Mouse (Mus musculus) T-helper 1 cell (primary cell): ENCODE measurements around the gene Ston2.

Experiments used
- in situ Hi-C: fragments of 300-600 bp; cut with MboI, MseI; formaldehyde crosslinking; loops from one replicate; pipeline ENCODE4 v1.15.1; 2025; ENCODE audit warnings: high pct_unique_total_duplicates

Gene Ston2

DNA sequence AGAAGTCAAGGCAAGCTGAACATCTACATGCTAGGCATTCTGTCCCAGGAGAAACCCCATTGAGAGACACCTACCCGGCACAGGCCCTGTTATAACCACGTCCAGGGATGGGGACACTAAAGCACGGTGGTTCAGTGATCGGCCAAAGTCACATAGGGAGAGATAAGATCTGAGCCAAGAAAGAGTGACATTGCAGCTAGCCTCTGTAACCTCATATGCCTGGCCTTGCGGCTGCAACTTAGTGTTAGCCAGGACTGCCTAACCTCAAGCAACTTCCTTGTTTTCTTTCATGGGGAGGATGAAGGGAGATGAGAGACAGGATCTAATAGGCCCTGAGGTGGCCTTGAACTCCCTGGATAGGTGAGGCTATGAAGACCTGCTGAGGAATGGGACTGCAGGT lies 122.8 kb downstream of the Ston2 start:
- in situ Hi-C loops = no loop called here

DNA sequence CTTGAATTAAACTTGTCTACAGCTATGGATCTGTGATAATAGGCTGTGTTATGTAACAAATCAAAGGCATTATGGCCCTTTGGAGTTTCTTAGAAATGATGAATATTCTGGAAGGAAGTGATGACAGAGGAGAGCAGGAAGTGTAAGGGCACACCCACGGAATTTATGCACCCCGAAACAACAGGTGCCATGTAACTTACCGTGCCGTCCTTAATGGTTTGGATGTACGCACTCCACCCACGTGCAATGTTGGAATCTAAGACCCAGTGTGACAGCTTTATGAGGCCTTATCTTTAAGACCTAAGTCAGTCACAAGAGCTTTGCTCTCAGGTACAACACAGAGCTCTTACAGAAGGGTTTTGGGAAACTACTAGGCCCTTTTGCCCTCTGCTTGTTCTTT lies 124.9 kb downstream of the Ston2 start:
- in situ Hi-C loops = no loop called here

DNA sequence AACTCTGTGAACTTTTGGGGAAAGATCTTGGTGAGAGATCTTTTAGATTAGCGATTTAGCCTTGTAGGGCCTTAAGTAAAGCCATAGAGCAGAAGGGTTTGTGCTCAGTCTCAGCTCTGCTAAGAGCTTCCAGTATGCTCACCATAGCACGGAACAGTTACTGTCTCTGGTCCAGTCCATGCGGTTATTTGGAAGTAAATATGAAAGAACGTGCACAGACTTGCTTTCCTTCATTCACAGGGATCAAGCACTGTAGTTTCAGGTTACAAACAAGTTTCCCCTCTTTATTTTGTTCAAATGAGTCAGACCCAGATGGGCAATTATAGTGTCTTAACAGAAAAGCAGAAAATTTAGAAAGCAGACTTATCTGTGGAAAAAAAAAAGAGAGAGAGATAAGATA lies 125.3 kb downstream of the Ston2 start:
- in situ Hi-C loops = no loop called here

GRCm38 (mm10) chr12:91660640-91661417 lies 127.4 kb downstream of the Ston2 start:
- in situ Hi-C loops = no loop called here

- in situ Hi-C loops = no loop called here
Measured at GRCm38 (mm10) chr12:91654399-91655122, 133.6 kb downstream of the Ston2 start.

GRCm38 (mm10) chr12:91648426-91648825 lies 139.8 kb downstream of the Ston2 start:
- in situ Hi-C loops = no loop called here

DNA sequence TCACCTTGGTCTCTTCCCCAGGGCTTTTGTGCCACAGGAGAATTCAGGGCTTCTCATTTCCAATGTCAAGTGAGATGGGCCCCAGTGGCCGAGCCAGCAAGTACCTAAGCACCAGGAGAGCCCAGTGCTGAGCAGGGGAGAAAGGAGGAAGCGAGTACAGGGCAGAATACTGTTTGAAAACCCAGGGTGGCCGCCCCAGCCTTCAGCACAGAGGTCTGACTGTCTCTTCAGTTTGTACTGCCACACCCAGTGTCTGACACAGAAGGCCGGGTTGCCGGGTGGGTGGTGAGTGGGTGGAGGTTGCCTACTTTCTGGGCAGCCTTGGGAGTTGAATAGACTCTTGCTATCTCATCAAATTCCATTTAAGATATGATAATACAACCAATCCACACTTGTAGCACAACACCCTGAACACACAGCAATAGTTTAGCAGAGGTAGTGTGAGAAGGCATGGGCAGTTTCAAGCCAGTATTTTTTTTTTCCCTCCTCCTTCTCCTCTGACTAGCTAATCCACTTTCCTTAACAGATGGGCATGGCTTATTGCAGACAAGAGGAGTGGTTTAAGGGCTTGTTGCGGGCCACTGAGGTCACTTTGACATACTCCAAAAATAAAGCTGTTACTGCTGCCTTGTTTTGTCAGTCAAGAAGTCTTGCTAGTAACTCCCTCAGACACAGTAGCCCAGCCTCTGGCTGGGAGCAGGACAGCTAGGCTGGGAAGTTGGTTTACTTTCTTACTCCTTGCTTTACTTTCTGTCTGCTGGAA lies 142.6 kb downstream of the Ston2 start:
- in situ Hi-C loops = no loop called here

DNA sequence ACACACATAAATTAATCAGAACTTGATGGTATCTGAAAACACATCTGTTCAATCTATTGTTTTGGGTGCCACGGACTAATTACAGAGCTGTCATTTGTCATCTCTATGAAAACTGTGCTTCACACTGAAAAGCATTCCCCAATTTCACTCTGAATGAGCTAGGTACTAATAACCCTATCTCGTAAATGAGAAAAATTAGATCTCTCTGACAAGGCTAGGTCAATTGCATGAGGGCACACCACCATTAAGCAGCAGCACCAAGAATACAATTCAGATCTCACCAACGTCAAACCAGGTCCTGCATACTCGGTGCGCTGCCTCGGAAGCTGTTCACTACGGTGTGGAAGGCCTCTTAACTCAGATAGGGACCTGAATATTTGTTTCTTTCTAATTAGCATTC lies 145.0 kb downstream of the Ston2 start:
- in situ Hi-C loops = loop anchor here (5.0 kb wide), 1 partner anchor 149 kb away; no protein-coding TSS in a partner anchor

DNA sequence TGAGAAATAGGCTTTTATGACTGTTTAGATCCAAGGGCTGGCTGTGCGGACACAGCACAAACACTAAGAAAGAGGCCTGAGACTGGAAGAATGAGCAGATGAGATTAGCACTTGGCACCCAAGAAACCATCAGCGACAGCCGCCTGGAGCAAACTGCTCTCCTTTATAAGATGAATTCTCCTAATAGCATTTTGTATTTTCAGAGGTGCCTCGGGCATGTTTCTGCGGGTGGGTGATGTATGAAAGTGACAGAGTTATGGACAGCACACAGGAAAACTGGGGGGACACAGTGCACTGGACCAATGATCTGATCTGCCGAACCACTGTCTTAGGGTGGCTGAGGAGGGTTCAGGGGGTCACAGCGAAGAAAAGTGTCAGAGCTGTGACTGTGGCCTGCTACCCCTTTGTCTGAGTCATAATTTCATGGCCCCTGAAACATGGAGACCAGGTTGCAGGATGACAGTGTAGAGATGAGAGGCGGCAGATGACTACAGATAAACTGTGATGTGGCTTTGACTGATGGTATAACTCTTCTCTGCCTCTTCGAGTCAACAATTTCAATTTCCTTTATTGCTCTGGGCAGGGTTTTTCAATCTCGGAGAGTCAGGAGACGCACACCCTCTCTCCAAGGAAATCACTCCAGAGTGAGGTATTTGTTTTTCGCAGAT lies 145.6 kb downstream of the Ston2 start:
- in situ Hi-C loops = loop anchor here (5.0 kb wide), 1 partner anchor 150 kb away; no protein-coding TSS in a partner anchor

GRCm38 (mm10) chr12:91641631-91642141 lies 146.5 kb downstream of the Ston2 start:
- in situ Hi-C loops = loop anchor here (5.0 kb wide), 1 partner anchor 151 kb away; no protein-coding TSS in a partner anchor

DNA sequence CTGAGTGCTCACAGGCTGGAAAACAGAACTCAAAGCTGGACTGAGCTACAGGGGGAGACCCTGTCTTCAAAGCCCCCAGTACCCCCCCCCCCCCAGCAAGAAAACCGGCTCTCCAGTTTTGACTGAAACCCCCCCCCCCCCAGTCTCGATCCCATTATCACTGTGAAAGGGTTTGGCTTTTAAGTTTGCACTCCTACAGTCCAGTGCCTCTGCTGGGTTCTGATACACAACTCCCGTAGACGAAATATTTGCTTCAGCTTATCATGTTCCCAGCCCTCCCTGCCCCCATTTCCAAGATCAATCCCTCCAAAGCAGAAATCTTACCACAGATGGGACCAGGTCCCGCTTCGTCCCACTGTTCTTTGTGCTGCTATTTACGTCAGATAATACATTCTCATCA lies 147.1 kb downstream of the Ston2 start:
- in situ Hi-C loops = loop anchor here (5.0 kb wide), 1 partner anchor 151 kb away; no protein-coding TSS in a partner anchor

DNA sequence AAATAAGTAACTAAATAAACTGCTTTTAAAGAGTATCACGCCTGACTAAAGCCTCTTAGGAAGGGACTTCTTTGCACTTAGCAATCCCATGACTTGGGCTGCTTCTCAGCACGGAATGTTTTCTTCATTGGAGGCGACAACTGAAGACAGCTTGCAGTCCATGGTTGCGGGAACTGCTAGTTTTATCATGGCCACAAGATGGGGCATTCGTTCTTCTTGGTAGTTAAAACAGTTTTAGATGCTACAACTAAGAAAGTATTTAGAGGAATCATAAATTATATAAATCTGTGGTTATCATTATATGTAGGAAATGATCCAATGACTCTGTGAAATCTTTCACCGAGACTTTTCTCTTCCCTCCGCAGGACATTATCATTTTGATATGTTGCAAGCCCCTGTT lies 147.5 kb downstream of the Ston2 start:
- in situ Hi-C loops = loop anchor here (5.0 kb wide), 1 partner anchor 152 kb away; no protein-coding TSS in a partner anchor

DNA sequence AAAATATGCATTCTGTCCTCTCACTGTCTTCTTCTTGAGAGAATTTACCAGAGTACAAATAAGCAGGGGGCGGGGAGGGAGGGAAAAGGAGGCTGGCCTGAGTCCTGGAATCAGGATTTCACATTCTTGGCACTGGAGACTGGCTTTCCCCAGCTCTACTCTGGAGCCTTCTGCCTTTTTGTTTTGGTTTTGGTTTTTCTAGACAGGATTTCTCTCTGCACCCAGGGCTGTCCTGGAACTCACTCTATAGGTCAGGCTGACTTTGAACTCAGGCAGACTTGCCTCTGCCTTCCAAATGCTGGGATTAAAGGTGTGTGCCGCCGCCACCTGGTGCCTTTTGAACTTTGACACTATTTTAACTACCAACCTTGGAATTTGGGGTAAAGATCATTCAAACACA lies 149.8 kb downstream of the Ston2 start:
- in situ Hi-C loops = no loop called here

- in situ Hi-C loops = no loop called here
Measured at GRCm38 (mm10) chr12:91637136-91637909, 150.9 kb downstream of the Ston2 start.

GRCm38 (mm10) chr12:91626482-91626881 lies 161.7 kb downstream of the Ston2 start:
- in situ Hi-C loops = no loop called here

DNA sequence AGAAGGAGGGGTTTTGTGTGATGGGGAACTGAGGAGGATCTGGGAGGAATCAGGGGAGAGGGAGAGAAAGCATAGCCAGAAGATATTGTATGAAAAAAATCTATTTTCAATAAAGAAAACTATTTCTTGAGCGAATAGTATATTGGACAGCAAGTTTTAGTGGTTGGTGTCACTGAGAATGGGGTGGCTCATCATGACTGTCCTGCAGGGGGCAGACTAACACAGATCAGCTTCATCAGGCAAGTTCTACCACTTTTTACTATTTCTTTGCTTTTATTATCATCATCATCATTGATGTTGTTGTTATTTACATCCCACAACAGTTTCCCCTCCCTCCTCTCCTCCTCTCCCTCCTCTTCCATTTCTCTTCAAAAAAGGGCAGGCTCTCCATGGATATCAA lies 163.2 kb downstream of the Ston2 start:
- in situ Hi-C loops = no loop called here

DNA sequence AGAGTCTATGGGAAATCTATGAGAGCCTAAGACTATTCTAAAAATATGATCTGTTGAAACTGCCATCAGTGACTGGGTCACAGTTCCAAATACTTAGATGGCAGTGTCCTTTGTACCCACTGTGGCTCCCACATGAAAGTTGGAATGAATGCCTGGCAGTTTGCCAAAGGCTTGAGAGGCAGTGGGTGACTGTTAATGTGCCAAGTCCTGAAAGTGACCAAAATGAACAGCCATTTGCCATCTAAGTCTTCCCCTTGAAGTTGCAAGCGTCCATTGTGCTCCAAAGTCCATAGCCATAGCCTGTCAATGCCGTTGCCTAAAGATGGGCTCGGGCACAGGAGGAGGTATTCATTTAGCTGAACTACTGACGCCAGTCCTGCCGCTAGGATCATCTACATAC lies 178.8 kb downstream of the Ston2 start:
- in situ Hi-C loops = no loop called here

- in situ Hi-C loops = no loop called here
Measured at GRCm38 (mm10) chr12:91607678-91608077, 180.5 kb downstream of the Ston2 start.

DNA sequence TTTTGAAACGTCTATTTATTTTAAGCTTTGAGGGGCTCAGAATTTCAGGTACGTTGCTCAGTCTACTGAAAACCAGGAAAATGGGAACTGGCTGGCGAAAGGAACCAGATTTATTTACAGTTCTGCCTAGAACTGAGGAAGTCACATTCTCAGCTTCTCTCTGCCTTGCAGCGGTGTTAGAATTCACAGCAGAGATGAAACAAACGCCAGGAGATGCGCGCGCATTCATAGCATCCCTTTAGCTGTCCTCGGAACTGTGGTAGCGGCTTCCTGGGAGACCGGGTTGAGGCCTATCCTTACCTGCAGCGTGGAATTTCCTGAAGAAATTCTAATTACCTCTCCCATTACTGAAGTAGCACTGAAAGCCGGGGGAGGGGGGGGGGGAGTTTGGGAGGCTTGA lies 181.5 kb downstream of the Ston2 start:
- in situ Hi-C loops = no loop called here

GRCm38 (mm10) chr12:91604600-91604999 lies 183.6 kb downstream of the Ston2 start:
- in situ Hi-C loops = no loop called here

DNA sequence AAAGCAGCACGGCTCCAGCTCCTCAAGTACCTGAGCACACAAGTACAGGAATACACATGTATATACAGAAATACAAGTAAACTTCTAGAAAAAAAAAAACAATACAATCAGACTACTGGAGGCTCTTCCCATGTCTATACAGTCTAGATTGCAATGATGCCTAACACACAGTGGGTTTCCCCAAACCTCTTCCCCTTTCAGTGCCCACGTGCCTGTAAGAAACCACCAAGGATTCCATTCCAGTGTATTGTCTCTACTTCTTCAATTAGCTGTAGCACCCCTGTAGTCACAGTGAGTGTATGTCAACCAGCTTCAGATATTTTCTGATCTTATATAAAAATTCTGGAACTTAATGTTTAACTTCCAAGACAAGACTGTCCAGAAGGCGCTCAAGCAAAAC lies 196.1 kb downstream of the Ston2 start:
- in situ Hi-C loops = no loop called here
